Mouse (Mus musculus) stomach, embryonic 15.5 days (tissue): ENCODE results near the gene Usp11. TPM values are rescaled to one million over a fixed set of nuclear protein-coding genes. Genes with fewer than 3 reads are reported as not detected.
"Not testable (repeated sequence)": the region's sequence is repeated elsewhere in the genome, so short reads cannot be mapped to it uniquely, and the experiment has no call there.

Experiments used
- ATAC-seq: fragments of 200-750 bp; cut with Nextera tagmentation; 2 replicates; pipeline ENCODE4 v1.8.0; 2017; ENCODE audit warnings: low read depth, moderate number of reproducible peaks, moderate TSS enrichment; ENCODE audit not compliant: insufficient read depth, low FRiP score
- H3K27ac ChIP-seq: fragments of 300-500 bp; sonication (generic); 2 replicates; pipeline ENCODE4 v1.5.1; 2015; ENCODE audit warnings: mild to moderate bottlenecking, inconsistent platforms
- H3K27me3 ChIP-seq: fragments of 300-500 bp; sonication (generic); replicated peaks from 2 replicates; pipeline ENCODE4 v1.6.1; 2015; ENCODE audit warnings: inconsistent platforms
- H3K36me3 ChIP-seq: fragments of 300-500 bp; sonication (generic); 2 replicates; pipeline ENCODE4 v1.6.1; 2015; ENCODE audit warnings: inconsistent platforms
- H3K4me1 ChIP-seq: fragments of 300-500 bp; sonication (generic); 2 replicates; pipeline ENCODE4 v1.6.1; 2015; ENCODE audit warnings: inconsistent platforms
- H3K4me2 ChIP-seq: fragments of 300-500 bp; sonication (generic); 2 replicates; pipeline ENCODE4 v1.6.1; 2015; ENCODE audit warnings: mild to moderate bottlenecking, inconsistent platforms
- H3K4me3 ChIP-seq: fragments of 300-500 bp; sonication (generic); replicated peaks from 2 replicates; pipeline ENCODE4 v1.5.1; 2015; ENCODE audit warnings: inconsistent platforms
- H3K9ac ChIP-seq: fragments of 300-500 bp; sonication (generic); 2 replicates; pipeline ENCODE4 v1.6.1; 2015; ENCODE audit warnings: inconsistent platforms
- H3K9me3 ChIP-seq: fragments of 300-500 bp; sonication (generic); 2 replicates; pipeline ENCODE4 v1.6.1; 2016; ENCODE audit warnings: inconsistent platforms
- WGBS: fragments of 180-500 bp; shearing (Covaris S2); methylation state at CpG from one replicate; pipeline ENCODE4 v1.1.7; 2015; 5-methylcytosine and 5-hydroxymethylcytosine counted together
- polyA plus RNA-seq: library from polyadenylated mRNA; unstranded; fragments of >200 nt; fragmentation: Nextera tagmentation; extraction: Ambion mirVana; gene quantifications from 2 replicates; pipeline ENCODE4 v1.2.1, GENCODE M21; 2015

Gene Usp11
- polyA plus RNA-seq, 1 experiment from 2014 or later, result 27.6 TPM

DNA sequence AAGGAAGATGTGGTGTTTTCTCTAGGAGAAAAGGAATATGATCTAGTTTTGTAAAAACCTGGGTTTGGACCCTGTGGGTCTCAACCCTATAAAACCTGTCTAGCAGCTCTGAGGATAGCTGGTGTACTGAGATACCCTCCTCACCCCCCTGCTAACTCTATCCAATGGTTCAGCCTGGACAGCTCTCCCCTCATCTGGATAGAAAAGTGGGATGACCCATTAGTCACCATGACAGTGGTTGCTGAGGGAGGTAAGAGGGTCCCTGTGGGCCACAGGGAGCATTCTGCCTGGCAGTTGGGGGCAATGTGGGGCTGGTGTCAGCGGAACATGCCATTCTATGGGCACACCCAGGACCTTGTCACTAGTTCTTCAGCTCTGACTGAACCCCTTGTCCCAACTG, 11.1 kb upstream of the Usp11 start:
- Histone ChIP-seq H3K9me3 (no peaks in the 10 kb centered on the region), H3K27ac (no peak overlapping the region), H3K36me3 (0 out of 2 replicates have a peak, but pooled peaks cover 5% of the 10 kb centered on the region), H3K27me3 (no peaks in the 10 kb centered on the region), H3K4me3 (no peak overlapping the region), H3K4me1 (no peaks in the 10 kb centered on the region), H3K4me2 (no peak overlapping the region), H3K9ac (no peak overlapping the region)
- WGBS, result 64% methylated on average over 1 of the region's 1 CpGs
- no peak for ATAC-seq

DNA sequence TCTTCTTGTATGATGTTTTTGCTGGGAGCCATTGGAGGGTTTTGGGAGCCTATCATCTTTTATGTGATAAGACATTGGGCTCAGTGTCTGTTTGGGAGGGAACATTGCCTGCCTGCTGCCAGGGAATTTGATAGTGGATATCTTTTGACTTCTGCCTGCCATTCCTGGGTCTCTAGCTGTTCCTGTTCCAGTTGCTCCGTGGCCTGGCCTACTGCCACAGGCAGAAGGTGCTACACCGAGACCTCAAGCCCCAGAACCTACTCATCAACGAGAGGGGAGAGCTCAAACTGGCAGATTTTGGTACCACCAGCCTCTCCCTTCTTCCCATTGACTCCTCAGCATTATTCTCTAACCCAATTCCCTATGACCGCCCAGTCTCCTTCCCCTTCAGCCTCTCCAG, 7.9 kb upstream of the Usp11 start:
- H3K4me2 ChIP-seq, result no peak overlapping the region
- no peaks in the 10 kb centered on the region for H3K4me1 ChIP-seq
- no peaks in the 10 kb centered on the region for H3K27me3 ChIP-seq
- no peak overlapping the region for H3K4me3 ChIP-seq
- 0 out of 2 replicates have a peak, but pooled peaks cover 5% of the 10 kb centered on the region for H3K36me3 ChIP-seq
- no peak overlapping the region for H3K27ac ChIP-seq
- WGBS, result 82% methylated on average over 4 of the region's 4 CpGs
- no peak overlapping the region for H3K9ac ChIP-seq
- ATAC-seq, result no peak
- no peaks in the 10 kb centered on the region for H3K9me3 ChIP-seq

DNA sequence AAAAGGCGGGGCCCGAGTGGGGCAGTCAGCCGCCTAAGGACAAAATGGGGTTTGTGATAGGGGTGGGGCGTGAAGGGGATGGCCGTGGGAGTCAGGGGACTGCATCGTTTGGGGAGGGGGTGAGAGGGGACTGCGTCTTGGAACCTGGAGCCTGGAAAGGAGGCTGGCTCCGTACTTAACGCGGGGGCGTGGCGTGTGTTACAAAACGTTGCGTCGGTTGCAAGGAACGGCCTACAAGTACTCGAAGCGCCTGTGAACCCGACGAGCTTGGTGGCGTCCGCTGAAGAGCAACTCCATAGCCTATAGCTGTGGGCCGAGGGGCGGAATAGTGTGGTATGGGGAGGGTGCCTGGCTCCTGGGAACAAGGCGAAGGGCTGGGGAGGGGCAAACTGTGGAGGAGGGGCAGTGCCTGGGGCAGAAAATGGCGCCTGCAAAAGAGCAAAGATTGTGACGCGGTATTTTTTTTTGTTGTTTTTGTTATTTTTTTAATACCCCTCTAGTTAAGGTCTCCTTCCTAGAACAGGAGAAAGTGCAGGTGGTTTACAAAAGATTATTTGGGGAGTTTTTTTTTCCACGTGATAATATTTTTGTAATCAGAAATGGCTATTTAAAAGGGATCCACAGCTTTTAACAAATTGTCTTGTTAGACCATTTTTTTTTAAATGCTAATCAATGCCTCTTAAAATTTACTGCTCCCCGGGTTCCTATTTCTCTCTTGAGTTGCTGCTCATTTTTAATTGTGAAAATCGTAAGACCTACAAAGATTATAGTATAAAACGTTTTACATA, 783 bp downstream of the Usp11 start:
- H3K9ac ChIP-seq, result peak overlapping the region; percentile 22; the same call in 1 of the 2 replicates
- H3K27me3 ChIP-seq, result no peaks in the 10 kb centered on the region
- peak overlapping the region; percentile 93 for H3K27ac ChIP-seq
- 15% methylated on average over 31 of the region's 32 CpGs for WGBS
- H3K9me3 ChIP-seq, result no peaks in the 10 kb centered on the region
- H3K4me3 ChIP-seq, result peak overlapping the region; percentile 54
- H3K4me1 ChIP-seq, result no peaks in the 10 kb centered on the region
- peak; percentile 99 for ATAC-seq
- H3K36me3 ChIP-seq, result no peaks in the 10 kb centered on the region
- peak overlapping the region; percentile 48 for H3K4me2 ChIP-seq

DNA sequence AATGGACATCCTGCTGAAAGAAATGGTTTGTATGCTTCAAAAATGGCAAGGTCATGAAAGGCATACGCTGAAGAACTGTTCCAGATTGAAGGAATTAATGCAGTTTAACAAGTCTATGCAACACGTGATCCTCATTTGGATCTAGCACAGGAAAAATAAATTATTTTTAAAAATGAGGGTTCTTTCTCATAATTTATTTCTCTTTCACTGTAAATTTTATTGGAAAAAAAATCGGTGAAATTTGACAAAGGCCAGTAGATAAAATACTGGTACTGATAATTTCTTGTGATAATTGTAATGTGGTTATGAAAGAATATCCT, 1.3 kb downstream of the Usp11 start:
- WGBS, result 26% methylated on average over 3 of the region's 3 CpGs
- Histone ChIP-seq H3K9ac (no peak overlapping the region), H3K4me1 (no peaks in the 10 kb centered on the region), H3K4me3 (no peak overlapping the region), H3K36me3 (no peaks in the 10 kb centered on the region), H3K27me3 (no peaks in the 10 kb centered on the region), H3K27ac (no peak overlapping the region), H3K9me3 (no peaks in the 10 kb centered on the region), H3K4me2 (peak overlapping the region; percentile 38; the same call in 1 of the 2 replicates)
- no peak for ATAC-seq

DNA sequence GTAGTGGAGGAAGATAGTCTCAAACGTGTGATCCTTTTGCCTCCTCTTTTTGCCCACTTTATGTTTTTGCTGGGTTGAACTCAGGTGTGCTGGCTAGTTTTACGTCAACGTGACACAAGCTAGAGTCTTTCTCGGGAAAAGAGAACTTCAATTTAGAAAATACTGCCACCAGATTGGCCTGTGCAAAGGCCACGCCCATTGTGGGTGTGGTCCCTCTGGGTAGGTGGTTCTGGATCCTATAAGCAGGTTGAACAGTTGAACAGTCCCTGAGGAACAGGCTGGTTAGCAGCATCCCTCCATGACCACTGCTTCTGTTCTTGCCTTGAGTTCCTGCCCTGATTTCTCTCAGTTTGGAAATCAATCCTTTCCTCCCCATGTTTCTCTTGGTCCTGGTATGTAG, 25.0 kb downstream of the Usp11 start:
- 74% methylated on average over 5 of the region's 5 CpGs for WGBS
- Histone ChIP-seq H3K27me3 (no peaks in the 10 kb centered on the region), H3K9me3 (no peaks in the 10 kb centered on the region), H3K4me3 (no peak overlapping the region), H3K4me2 (no peak overlapping the region), H3K27ac (no peak overlapping the region), H3K9ac (no peak overlapping the region), H3K36me3 (no peaks in the 10 kb centered on the region), H3K4me1 (no peaks in the 10 kb centered on the region)
- no peak for ATAC-seq

DNA sequence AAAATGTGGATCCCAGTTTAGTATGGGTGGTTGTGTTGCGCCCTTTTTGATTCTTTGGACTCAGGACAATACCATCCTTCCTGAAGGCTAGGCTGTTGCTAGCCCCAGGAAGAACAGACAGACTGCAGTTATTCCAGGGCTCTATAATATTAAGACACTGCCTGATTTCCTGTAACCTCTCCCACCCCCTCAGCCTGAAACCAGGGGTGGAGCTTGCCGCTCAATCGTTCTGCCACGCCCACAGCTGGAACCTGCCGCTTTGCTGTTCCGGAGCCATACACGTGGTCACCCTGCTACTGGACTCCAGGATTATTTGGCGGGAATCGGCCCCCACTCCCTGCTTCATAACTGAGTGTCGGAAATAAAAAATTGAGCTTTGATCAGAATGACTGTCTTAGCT, 26.3 kb downstream of the Usp11 start:
- not testable (repeated sequence) for H3K4me2 ChIP-seq, H3K4me1 ChIP-seq, H3K27me3 ChIP-seq, H3K4me3 ChIP-seq, H3K36me3 ChIP-seq, H3K9me3 ChIP-seq, H3K9ac ChIP-seq, ATAC-seq, H3K27ac ChIP-seq
- WGBS, result 44% methylated on average over 10 of the region's 10 CpGs

DNA sequence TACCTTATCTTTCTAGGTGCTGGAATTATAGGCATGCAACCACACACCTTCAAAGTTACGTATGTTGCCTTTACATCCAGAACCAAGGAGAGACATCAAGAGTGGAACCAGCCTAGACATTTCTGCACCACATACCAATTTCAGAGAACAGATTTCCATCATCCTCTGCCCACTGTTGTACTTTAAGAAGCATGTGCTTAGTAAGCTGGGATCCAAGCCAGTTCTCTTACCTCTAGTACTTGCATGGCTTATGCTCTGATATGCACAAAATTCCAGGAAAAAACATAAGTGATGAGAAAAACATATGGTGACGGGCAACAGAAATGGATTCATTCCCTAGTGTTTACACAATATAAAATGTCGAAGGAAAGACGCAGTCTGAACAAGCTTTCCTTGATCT, 32.8 kb downstream of the Usp11 start:
- H3K36me3 ChIP-seq, result no peaks in the 10 kb centered on the region
- no peaks in the 10 kb centered on the region for H3K27me3 ChIP-seq
- no peak overlapping the region for H3K27ac ChIP-seq
- no peaks in the 10 kb centered on the region for H3K9me3 ChIP-seq
- H3K4me1 ChIP-seq, result no peaks in the 10 kb centered on the region
- no peak overlapping the region for H3K4me3 ChIP-seq
- H3K9ac ChIP-seq, result no peak overlapping the region
- WGBS, result 75% methylated on average over 4 of the region's 4 CpGs
- H3K4me2 ChIP-seq, result no peak overlapping the region
- no peak for ATAC-seq

DNA sequence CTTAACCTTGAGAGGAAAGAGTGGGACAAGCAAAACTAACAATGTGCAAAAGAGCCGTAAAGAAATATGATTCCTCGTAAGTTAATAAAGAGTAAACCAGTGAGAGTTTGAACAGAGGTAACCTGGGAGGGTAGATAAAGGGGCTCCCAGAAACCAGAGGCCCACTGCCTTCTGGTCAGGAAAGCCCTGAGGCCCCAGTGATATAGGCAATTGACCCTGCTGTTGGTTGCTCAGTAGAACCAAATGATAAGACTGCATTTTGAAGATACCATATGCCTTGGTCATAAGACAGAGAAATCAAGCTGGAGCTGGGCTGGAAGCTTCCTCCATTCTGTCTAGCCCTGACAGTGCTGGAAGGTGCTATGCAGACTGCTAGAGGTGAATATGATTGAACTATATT, 45.1 kb downstream of the Usp11 start:
- Histone ChIP-seq H3K4me3 (no peak overlapping the region), H3K27me3 (no peaks in the 10 kb centered on the region), H3K27ac (no peak overlapping the region), H3K36me3 (no peaks in the 10 kb centered on the region), H3K4me2 (no peak overlapping the region), H3K9ac (no peak overlapping the region), H3K4me1 (no peaks in the 10 kb centered on the region), H3K9me3 (no peaks in the 10 kb centered on the region)
- 80% methylated on average over 2 of the region's 2 CpGs for WGBS
- no peak for ATAC-seq

DNA sequence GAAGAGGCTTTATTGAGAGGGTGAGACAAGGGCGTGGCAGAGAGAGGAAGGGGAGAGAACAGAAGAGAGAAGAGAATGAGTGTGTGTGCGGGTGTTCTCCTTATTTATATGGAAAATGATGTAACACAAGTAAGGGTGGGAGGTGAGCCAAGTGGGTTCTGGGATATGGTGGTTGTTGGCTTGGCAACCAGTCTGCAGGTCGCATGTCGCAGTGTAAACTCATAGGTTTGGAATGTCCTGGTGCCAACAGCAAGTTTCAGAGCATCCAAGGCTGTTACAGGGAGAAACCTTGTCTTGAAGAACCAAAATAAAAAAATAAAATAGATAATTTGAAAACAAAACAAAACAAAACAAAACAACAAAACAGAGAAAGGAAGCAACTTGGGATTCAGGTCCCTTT, 57.5 kb downstream of the Usp11 start:
- ATAC-seq, result no peak
- Histone ChIP-seq H3K27ac (no peak overlapping the region), H3K27me3 (no peaks in the 10 kb centered on the region), H3K4me2 (no peak overlapping the region), H3K4me1 (no peaks in the 10 kb centered on the region), H3K9ac (no peak overlapping the region), H3K9me3 (no peaks in the 10 kb centered on the region), H3K4me3 (no peak overlapping the region), H3K36me3 (no peaks in the 10 kb centered on the region)
- 73% methylated on average over 4 of the region's 4 CpGs for WGBS

Other genes starting within 250 kb of the Usp11 start
- 17.4 and 20.9 TPM in 2 replicates for gene Rgn, start 154.1 kb upstream of the Usp11 start, polyA plus RNA-seq
- gene Rbm10, start 86.4 kb upstream of the Usp11 start, polyA plus RNA-seq, result 56.3 and 57.8 TPM in 2 replicates
- gene Ndufb11, start 86.3 kb upstream of the Usp11 start, polyA plus RNA-seq, result 250 and 251 TPM in 2 replicates
- gene Uba1, start 45.6 kb upstream of the Usp11 start, polyA plus RNA-seq, result 169 and 189 TPM in 2 replicates
- 101 and 114 TPM in 2 replicates for gene Cdk16, start 16.0 kb upstream of the Usp11 start, polyA plus RNA-seq
- 98.8 and 116 TPM in 2 replicates for gene Araf, start 93.9 kb downstream of the Usp11 start, polyA plus RNA-seq
- gene Timp1, start 166.3 kb downstream of the Usp11 start, polyA plus RNA-seq, result 18.3 and 19.3 TPM in 2 replicates
- gene Syn1, start 217.1 kb downstream of the Usp11 start, polyA plus RNA-seq, result 1.9 and 2.8 TPM in 2 replicates
- gene Cfp, start 227.6 kb downstream of the Usp11 start, polyA plus RNA-seq, result 8.4 and 8.9 TPM in 2 replicates
- gene Elk1, start 246.7 kb downstream of the Usp11 start, polyA plus RNA-seq, result 9.3 and 11.8 TPM in 2 replicates